Comparison of ENCODE assay signal across 8 mouse cellular contexts in genomic region chr15:79657837-79658530, GRCm38 (mm10). TPM values are rescaled to one million over a fixed set of nuclear protein-coding genes. Genes with fewer than 3 reads are reported as not detected.
DNase-seq lines count a peak whose midpoint lies in the region; ATAC-seq lines count a peak whose summit lies in the region.

No protein-coding gene starts in this region.

- peak; percentile 60 for ATAC-seq in CD4-positive, CD25-positive, alpha-beta regulatory T cell, adult 4 months
- peak; percentile 12; the same call in 1 of the 2 replicates for ATAC-seq in heart, embryonic 16.5 days (replicated peaks; ENCODE audit: extremely low read depth, insufficient read depth, low FRiP score)
- peak; percentile 49 for ATAC-seq in liver, embryonic 15.5 days (ENCODE audit: insufficient read depth)
- no peak; the same call in 1 of the 2 replicates for ATAC-seq in neural tube, embryonic 12.5 days (ENCODE audit: low FRiP score, low read depth)

- peak overlapping the region; percentile 87 for H3K4me2 ChIP-seq in heart, embryonic 16.5 days (ENCODE audit: low read depth, low read length)
- H3K4me2 ChIP-seq in liver, embryonic 15.5 days, result peak overlapping the region; percentile 98
- peak overlapping the region; percentile 80 for H3K4me2 ChIP-seq in neural tube, embryonic 12.5 days (replicated peaks)

- peaks cover 23% of the 10 kb centered on the region for H3K36me3 ChIP-seq in forebrain, embryonic 10.5 days (replicated peaks)
- peaks cover 9% of the 10 kb centered on the region; the same call in 1 of the 2 replicates for H3K36me3 ChIP-seq in heart, embryonic 16.5 days (ENCODE audit: control insufficient read depth, insufficient read depth)
- H3K36me3 ChIP-seq in liver, embryonic 15.5 days (replicated peaks), result no peaks in the 10 kb centered on the region
- peaks cover 8% of the 10 kb centered on the region for H3K36me3 ChIP-seq in neural tube, embryonic 12.5 days

- H3K4me3 ChIP-seq in forebrain, embryonic 10.5 days, result peak overlapping the region; percentile 80
- peak overlapping the region; percentile 85 for H3K4me3 ChIP-seq in heart, embryonic 16.5 days (ENCODE audit: low read length)
- H3K4me3 ChIP-seq in liver, embryonic 15.5 days (replicated peaks), result peak overlapping the region; percentile 82
- peak overlapping the region; percentile 61 for H3K4me3 ChIP-seq in neural tube, embryonic 12.5 days

- no peaks in the 10 kb centered on the region for H3K27me3 ChIP-seq in forebrain, embryonic 10.5 days (ENCODE audit: poor library complexity, severe bottlenecking)
- H3K27me3 ChIP-seq in heart, embryonic 16.5 days (ENCODE audit: control insufficient read depth, insufficient read depth, low read length), result no peaks in the 10 kb centered on the region
- H3K27me3 ChIP-seq in liver, embryonic 15.5 days, result no peaks in the 10 kb centered on the region
- H3K27me3 ChIP-seq in neural tube, embryonic 12.5 days (replicated peaks), result no peaks in the 10 kb centered on the region

- H3K4me1 ChIP-seq in forebrain, embryonic 10.5 days, result peaks cover 15% of the 10 kb centered on the region
- H3K4me1 ChIP-seq in heart, embryonic 16.5 days (ENCODE audit: control insufficient read depth, insufficient read depth, low read length), result peaks cover 7% of the 10 kb centered on the region; the same call in 1 of the 2 replicates
- peaks cover 21% of the 10 kb centered on the region for H3K4me1 ChIP-seq in liver, embryonic 15.5 days (replicated peaks)
- peaks cover 6% of the 10 kb centered on the region for H3K4me1 ChIP-seq in neural tube, embryonic 12.5 days

- H3K27ac ChIP-seq in forebrain, embryonic 10.5 days, result peak overlapping the region; percentile 99
- H3K27ac ChIP-seq in heart, embryonic 16.5 days (ENCODE audit: low read length), result peak overlapping the region; percentile 94
- peak overlapping the region; percentile 90 for H3K27ac ChIP-seq in liver, embryonic 15.5 days (replicated peaks)
- peak overlapping the region; percentile 86; the same call in 1 of the 2 replicates for H3K27ac ChIP-seq in neural tube, embryonic 12.5 days

- H3K9me3 ChIP-seq in forebrain, embryonic 10.5 days, result peaks cover 5% of the 10 kb centered on the region; the same call in 1 of the 2 replicates
- peaks cover 4% of the 10 kb centered on the region; the same call in 1 of the 2 replicates for H3K9me3 ChIP-seq in heart, embryonic 16.5 days (replicated peaks; ENCODE audit: control insufficient read depth, low read length)
- no peaks in the 10 kb centered on the region for H3K9me3 ChIP-seq in liver, embryonic 15.5 days (replicated peaks)
- no peaks in the 10 kb centered on the region for H3K9me3 ChIP-seq in neural tube, embryonic 12.5 days

- WGBS in forebrain, embryonic 10.5 days, result 4% methylated on average over 16 of the region's 16 CpGs
- 3% methylated on average over 16 of the region's 16 CpGs for WGBS in heart, embryonic 16.5 days
- 2% methylated on average over 16 of the region's 16 CpGs for WGBS in liver, embryonic 15.5 days (ENCODE audit: insufficient replicate concordance)
- 3% methylated on average over 16 of the region's 16 CpGs for WGBS in neural tube, embryonic 12.5 days

- peak overlapping the region; percentile 91 for H3K9ac ChIP-seq in heart, embryonic 16.5 days (ENCODE audit: low read length)
- peak overlapping the region; percentile 68 for H3K9ac ChIP-seq in liver, embryonic 15.5 days
- H3K9ac ChIP-seq in neural tube, embryonic 12.5 days, result peak overlapping the region; percentile 79

- peak; percentile 93 for DNase-seq in c-Kit-negative CD71-positive TER-119-positive erythroid progenitor cells, embryonic 14.5 days (ENCODE audit: low read depth, low spot score)
- peak; percentile 76 for DNase-seq in forebrain, embryonic 10.5 days (ENCODE audit: extremely low spot score, low spot score)
- DNase-seq in kidney, postnatal 36 days, result peak; percentile 89 to 95
- peak; percentile 72 for DNase-seq in telencephalon, adult 2 months (ENCODE audit: low read depth, low spot score)

RNA-seq across cellular contexts. Expression of gene Fam227a, which starts 0.8 kb away (rescaled TPM):
- under 1 TPM; 0.15 to 0.50 TPM for polyA plus RNA-seq in CD4-positive, CD25-positive, alpha-beta regulatory T cell, adult 4 months (2017; shearing (Covaris generic))
- polyA plus RNA-seq in forebrain, embryonic 10.5 days (2016; fragmentation: Nextera tagmentation; extraction: Ambion mirVana), result 1.8 and 2.5 TPM in 2 replicates
- polyA plus RNA-seq in heart, embryonic 16.5 days (2015; fragmentation: Nextera tagmentation; extraction: Ambion mirVana), result 0.75 and 1.1 TPM in 2 replicates
- polyA plus RNA-seq in liver, embryonic 15.5 days (2015; fragmentation: Nextera tagmentation; extraction: Ambion mirVana), result 0.05 and 0.12 TPM in 2 replicates
- polyA plus RNA-seq in neural tube, embryonic 12.5 days (2016; fragmentation: Nextera tagmentation; extraction: Ambion mirVana), result 4.3 and 6.0 TPM in 2 replicates

RNA-seq across cellular contexts. Expression of gene Cby1, which starts 1.0 kb away (rescaled TPM):
- polyA plus RNA-seq in CD4-positive, CD25-positive, alpha-beta regulatory T cell, adult 4 months (2017; shearing (Covaris generic)), result 10 to 100 TPM; 16.1 to 16.3 TPM
- 79.1 and 80.3 TPM in 2 replicates for polyA plus RNA-seq in forebrain, embryonic 10.5 days (2016; fragmentation: Nextera tagmentation; extraction: Ambion mirVana)
- 59.5 and 59.8 TPM in 2 replicates for polyA plus RNA-seq in heart, embryonic 16.5 days (2015; fragmentation: Nextera tagmentation; extraction: Ambion mirVana)
- polyA plus RNA-seq in liver, embryonic 15.5 days (2015; fragmentation: Nextera tagmentation; extraction: Ambion mirVana), result 12.3 and 12.7 TPM in 2 replicates
- polyA plus RNA-seq in neural tube, embryonic 12.5 days (2016; fragmentation: Nextera tagmentation; extraction: Ambion mirVana), result 72.0 and 74.2 TPM in 2 replicates

RNA-seq across cellular contexts. Expression of gene Tomm22, which starts 12.7 kb away (rescaled TPM):
- polyA plus RNA-seq in CD4-positive, CD25-positive, alpha-beta regulatory T cell, adult 4 months (2017; shearing (Covaris generic)), result 100 to 1,000 TPM; 183 to 185 TPM
- polyA plus RNA-seq in forebrain, embryonic 10.5 days (2016; fragmentation: Nextera tagmentation; extraction: Ambion mirVana), result 268 and 286 TPM in 2 replicates
- 245 and 258 TPM in 2 replicates for polyA plus RNA-seq in heart, embryonic 16.5 days (2015; fragmentation: Nextera tagmentation; extraction: Ambion mirVana)
- 124 and 134 TPM in 2 replicates for polyA plus RNA-seq in liver, embryonic 15.5 days (2015; fragmentation: Nextera tagmentation; extraction: Ambion mirVana)
- polyA plus RNA-seq in neural tube, embryonic 12.5 days (2016; fragmentation: Nextera tagmentation; extraction: Ambion mirVana), result 261 and 264 TPM in 2 replicates

RNA-seq across cellular contexts. Expression of gene Josd1, which starts 29.7 kb away (rescaled TPM):
- 1 to 10 TPM; 4.2 to 6.8 TPM for polyA plus RNA-seq in CD4-positive, CD25-positive, alpha-beta regulatory T cell, adult 4 months (2017; shearing (Covaris generic))
- 16.6 and 18.6 TPM in 2 replicates for polyA plus RNA-seq in forebrain, embryonic 10.5 days (2016; fragmentation: Nextera tagmentation; extraction: Ambion mirVana)
- 22.3 and 23.2 TPM in 2 replicates for polyA plus RNA-seq in heart, embryonic 16.5 days (2015; fragmentation: Nextera tagmentation; extraction: Ambion mirVana)
- 20.1 and 22.3 TPM in 2 replicates for polyA plus RNA-seq in liver, embryonic 15.5 days (2015; fragmentation: Nextera tagmentation; extraction: Ambion mirVana)
- polyA plus RNA-seq in neural tube, embryonic 12.5 days (2016; fragmentation: Nextera tagmentation; extraction: Ambion mirVana), result 26.7 and 26.9 TPM in 2 replicates

RNA-seq across cellular contexts. Expression of gene Gtpbp1, which starts 32.7 kb away (rescaled TPM):
- polyA plus RNA-seq in CD4-positive, CD25-positive, alpha-beta regulatory T cell, adult 4 months (2017; shearing (Covaris generic)), result 10 to 100 TPM; 21.0 to 21.6 TPM
- polyA plus RNA-seq in forebrain, embryonic 10.5 days (2016; fragmentation: Nextera tagmentation; extraction: Ambion mirVana), result 48.3 and 52.5 TPM in 2 replicates
- polyA plus RNA-seq in heart, embryonic 16.5 days (2015; fragmentation: Nextera tagmentation; extraction: Ambion mirVana), result 29.4 and 30.3 TPM in 2 replicates
- 29.9 and 33.5 TPM in 2 replicates for polyA plus RNA-seq in liver, embryonic 15.5 days (2015; fragmentation: Nextera tagmentation; extraction: Ambion mirVana)
- 41.6 and 42.5 TPM in 2 replicates for polyA plus RNA-seq in neural tube, embryonic 12.5 days (2016; fragmentation: Nextera tagmentation; extraction: Ambion mirVana)
